Mouse (Mus musculus): ENCODE measurements at regions not wholly inside any gene's neighbourhood (a gene's known extent, or its start where the extent isn't known, plus 50 kb on each side); places are given as distances from the start of the nearest gene placed in this dataset.

DNA sequence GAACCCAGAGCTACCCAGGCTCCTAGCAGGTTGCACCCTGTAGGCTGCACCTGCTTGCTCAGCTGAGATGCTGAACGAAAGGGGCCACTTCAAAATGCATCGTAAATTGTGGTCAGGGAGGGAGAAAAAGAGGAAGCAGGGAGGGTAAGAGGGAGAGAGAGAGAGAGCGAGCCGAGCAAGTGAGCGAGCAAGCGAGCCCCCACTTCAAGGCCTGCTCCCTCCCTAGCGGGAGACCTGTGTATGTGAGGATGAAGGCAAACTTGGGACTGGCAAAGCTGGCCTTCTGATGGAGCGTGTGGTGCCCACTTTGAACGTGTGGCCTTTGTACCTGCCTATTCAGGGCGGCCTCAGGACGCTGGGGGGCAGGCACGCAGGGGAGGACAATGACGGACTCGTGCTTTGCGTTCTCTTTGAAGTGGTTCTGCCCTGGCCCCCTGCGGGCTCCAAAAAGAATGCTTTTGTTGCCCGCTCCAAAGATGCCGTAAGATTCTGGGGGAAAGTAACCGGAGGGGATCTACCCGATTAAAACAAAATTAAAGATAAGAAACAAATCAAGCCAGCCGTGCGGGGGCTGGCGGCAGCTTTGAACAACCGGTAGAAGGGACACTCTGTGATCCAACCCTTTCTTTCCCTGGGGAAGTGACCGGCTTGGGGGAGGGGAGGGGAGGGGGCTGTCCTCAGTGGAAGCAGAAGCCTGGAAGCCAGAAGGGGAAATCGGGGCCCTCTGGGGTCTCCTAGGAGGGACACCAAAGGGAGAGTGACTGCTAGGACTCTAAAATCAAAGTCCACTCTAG lies 70.1 kb upstream of the Nkd1 start:
- Histone ChIP-seq H3K4me2 (peak overlapping the region; percentile 57), H3K9ac (peak overlapping the region; percentile 44), H3K9me3 (no peaks in the 10 kb centered on the region), H3K4me1 (peaks cover 37% of the 10 kb centered on the region), H3K4me3 (peak overlapping the region; percentile 31), H3K27ac (replicated peaks) (no peak overlapping the region), H3K27me3 (replicated peaks) (peaks cover 85% of the 10 kb centered on the region), H3K36me3 (no peaks in the 10 kb centered on the region)
- WGBS: 6% methylated on average over 26 of the region's 26 CpGs
- no peak for ATAC-seq (ENCODE audit: extremely low read depth, insufficient number of reproducible peaks, low FRiP score, low TSS enrichment)

DNA sequence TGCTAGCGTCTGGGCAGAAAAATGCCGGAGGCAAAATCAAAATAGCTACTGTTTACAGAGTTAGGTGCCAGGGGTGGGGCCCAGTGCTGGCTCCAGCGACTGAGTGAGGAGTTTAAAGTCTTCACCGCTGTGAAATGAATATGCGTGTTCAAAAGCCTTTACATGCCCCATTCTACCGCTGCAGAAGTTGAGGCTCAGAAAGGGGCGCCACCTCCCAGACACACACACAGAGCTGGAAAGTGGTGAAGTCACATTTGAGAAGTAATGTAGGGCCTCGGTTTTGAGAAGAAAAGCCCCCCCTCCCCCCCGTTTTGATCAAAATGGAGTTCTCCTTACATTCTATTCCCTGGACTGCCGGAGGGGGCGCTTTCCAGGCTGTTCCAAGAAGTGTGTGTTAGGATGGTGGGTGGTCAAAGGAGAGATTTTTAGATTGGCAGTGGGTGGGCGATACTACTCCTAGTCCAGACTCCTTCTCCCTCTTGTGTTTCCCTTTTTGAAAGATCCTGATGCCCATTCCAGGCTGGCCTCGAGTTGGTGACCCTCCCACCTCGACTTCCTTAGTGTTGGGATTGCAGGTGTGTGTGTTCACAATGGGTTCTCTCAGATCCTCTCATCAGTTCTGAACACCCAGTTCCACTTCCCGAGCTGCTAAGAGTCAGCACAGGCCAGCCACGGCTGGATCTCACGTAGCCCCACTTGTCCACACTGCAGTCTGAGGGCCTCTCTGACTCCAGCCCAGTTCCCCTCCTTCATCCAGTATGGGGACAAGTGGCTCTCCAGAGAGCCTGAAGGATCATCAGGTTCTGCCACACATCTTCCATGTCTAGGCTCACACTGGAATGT lies 69.3 kb upstream of the Nkd1 start:
- ATAC-seq (ENCODE audit: extremely low read depth, insufficient number of reproducible peaks, low FRiP score, low TSS enrichment): no peak
- peaks cover 85% of the 10 kb centered on the region for H3K27me3 ChIP-seq (replicated peaks)
- peak overlapping the region; percentile 44 for H3K9ac ChIP-seq
- 24% methylated on average over 17 of the region's 17 CpGs for WGBS
- H3K27ac ChIP-seq (replicated peaks): no peak overlapping the region
- peaks cover 3% of the 10 kb centered on the region for H3K9me3 ChIP-seq
- H3K4me1 ChIP-seq: peaks cover 37% of the 10 kb centered on the region
- peak overlapping the region; percentile 57 for H3K4me2 ChIP-seq
- no peaks in the 10 kb centered on the region for H3K36me3 ChIP-seq
- peak overlapping the region; percentile 31 for H3K4me3 ChIP-seq

DNA sequence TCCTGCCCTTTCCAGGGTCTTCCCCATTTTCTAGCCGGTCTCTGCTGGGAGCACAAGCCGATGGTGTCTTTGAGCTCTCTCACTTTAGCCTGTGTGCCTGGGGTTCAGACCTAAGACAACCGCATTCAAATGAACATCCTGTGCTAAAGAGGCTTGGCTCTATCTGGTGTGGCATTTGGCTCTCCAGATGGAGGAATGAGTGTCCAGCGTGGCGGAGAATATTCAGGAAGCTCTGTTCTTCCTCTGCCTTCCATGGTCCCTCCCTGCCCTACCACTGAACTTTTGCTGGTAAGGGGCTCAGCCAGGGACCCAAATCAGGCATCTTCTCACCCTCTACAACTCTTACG lies 68.7 kb upstream of the Nkd1 start:
- Histone ChIP-seq H3K27ac (replicated peaks) (no peak overlapping the region), H3K4me1 (peaks cover 33% of the 10 kb centered on the region), H3K9ac (no peak overlapping the region), H3K9me3 (peaks cover 5% of the 10 kb centered on the region), H3K4me2 (no peak overlapping the region), H3K36me3 (no peaks in the 10 kb centered on the region), H3K4me3 (no peak overlapping the region), H3K27me3 (replicated peaks) (peaks cover 81% of the 10 kb centered on the region)
- 52% methylated on average over 6 of the region's 6 CpGs for WGBS
- no peak for ATAC-seq (ENCODE audit: extremely low read depth, insufficient number of reproducible peaks, low FRiP score, low TSS enrichment)

DNA sequence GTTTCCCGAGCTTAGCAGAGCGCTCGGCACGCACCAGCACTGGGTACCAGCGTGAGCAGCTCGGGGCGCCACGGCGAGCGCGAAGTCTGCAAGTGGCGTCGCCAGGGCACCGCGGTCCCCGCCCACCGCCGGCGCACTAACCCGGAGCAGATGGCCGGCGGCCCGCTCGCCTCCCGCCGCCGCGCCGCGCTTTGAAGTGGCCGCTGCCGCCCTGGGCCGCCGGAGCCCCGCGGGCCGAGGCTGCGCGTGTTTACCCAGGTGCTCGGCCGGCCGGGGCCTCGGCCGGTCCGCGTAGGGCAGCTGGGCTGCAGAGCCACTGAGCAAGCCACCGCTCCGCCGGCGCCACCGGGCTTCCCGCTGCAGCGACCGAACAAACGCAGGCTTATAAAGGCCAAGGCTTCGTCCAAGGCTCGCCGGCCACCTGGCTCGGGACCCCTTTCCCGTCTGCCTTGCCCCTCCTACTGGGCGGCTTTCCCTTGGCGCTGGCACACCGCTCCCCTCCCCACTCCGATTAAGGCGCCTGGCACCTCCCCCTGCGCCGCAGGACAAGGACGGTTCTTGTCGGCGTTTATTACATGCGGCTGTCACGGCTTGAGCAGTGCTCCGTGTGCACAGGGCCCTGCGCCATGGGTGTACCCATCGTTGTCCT lies 67.0 kb upstream of the Nkd1 start:
- H3K4me2 ChIP-seq: peak overlapping the region; percentile 100
- peaks cover 69% of the 10 kb centered on the region for H3K27me3 ChIP-seq (replicated peaks)
- no peaks in the 10 kb centered on the region for H3K36me3 ChIP-seq
- peaks cover 5% of the 10 kb centered on the region for H3K9me3 ChIP-seq
- peak overlapping the region; percentile 65 for H3K4me3 ChIP-seq
- peak overlapping the region; percentile 83 for H3K9ac ChIP-seq
- peaks cover 32% of the 10 kb centered on the region for H3K4me1 ChIP-seq
- no peak for ATAC-seq (ENCODE audit: extremely low read depth, insufficient number of reproducible peaks, low FRiP score, low TSS enrichment)
- H3K27ac ChIP-seq (replicated peaks): no peak overlapping the region
- WGBS: under 1% methylated on average over 75 of the region's 75 CpGs

DNA sequence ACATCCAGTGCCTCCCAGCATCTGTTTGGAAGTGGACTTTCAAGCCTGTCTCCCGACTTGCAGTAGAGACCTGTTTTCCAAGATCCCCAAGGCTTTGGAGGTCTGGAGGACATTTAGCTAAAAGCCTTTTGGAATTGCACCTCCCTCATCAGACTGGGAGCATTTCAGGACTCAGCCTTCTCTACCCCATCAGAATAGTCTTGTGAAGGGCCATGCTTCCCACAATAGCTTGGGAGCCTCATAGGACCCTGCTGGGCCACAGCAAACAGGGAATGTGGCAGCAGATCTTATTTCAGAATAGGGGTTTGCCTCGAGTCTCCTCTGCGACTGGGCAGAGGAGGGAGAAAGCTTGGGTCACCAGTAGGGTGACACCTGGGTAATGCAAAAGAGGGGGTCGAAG lies 66.2 kb upstream of the Nkd1 start:
- Histone ChIP-seq H3K9me3 (peaks cover 12% of the 10 kb centered on the region), H3K4me3 (peak overlapping the region; percentile 65), H3K27ac (replicated peaks) (no peak overlapping the region), H3K36me3 (no peaks in the 10 kb centered on the region), H3K4me1 (peaks cover 32% of the 10 kb centered on the region), H3K27me3 (replicated peaks) (peaks cover 62% of the 10 kb centered on the region), H3K9ac (peak overlapping the region; percentile 63; the same call in 1 of the 2 replicates), H3K4me2 (peak overlapping the region; percentile 100)
- no peak for ATAC-seq (ENCODE audit: extremely low read depth, insufficient number of reproducible peaks, low FRiP score, low TSS enrichment)
- WGBS: 8% methylated on average over 4 of the region's 4 CpGs

DNA sequence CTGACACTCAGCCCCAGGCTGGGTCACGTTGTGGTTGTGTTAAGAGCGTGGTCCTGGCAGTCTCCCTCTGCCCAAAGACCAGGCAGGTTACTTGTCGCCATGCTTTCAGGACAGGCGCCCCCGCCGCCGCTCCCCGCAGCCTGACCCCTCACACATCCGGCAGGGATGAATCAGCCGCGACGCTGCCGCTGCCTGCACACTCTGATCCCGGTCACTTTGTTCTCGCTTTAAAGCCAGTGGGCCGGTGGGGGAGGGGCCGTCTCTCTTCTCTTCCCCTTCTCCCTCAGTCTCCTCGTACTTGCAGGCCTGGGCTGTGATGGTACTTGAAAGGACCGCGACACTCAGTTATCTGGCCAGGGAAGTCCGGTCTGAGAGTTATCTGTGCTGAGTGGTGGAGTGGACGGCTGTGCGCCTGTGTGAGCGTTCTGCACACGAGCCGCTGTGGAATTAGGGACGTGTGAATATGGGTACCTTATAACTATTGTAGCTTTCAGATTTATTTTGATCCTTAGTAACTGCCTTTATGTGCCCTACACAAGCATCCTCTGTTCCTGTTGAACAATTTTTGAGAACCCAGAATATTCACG lies 65.6 kb upstream of the Nkd1 start:
- WGBS: 3% methylated on average over 28 of the region's 28 CpGs
- H3K9me3 ChIP-seq: peaks cover 18% of the 10 kb centered on the region
- peaks cover 32% of the 10 kb centered on the region for H3K4me1 ChIP-seq
- H3K4me2 ChIP-seq: peak overlapping the region; percentile 100
- H3K27ac ChIP-seq (replicated peaks): no peak overlapping the region
- peak overlapping the region; percentile 63 for H3K9ac ChIP-seq
- ATAC-seq (ENCODE audit: extremely low read depth, insufficient number of reproducible peaks, low FRiP score, low TSS enrichment): no peak
- peaks cover 56% of the 10 kb centered on the region for H3K27me3 ChIP-seq (replicated peaks)
- H3K36me3 ChIP-seq: no peaks in the 10 kb centered on the region
- H3K4me3 ChIP-seq: peak overlapping the region; percentile 65

DNA sequence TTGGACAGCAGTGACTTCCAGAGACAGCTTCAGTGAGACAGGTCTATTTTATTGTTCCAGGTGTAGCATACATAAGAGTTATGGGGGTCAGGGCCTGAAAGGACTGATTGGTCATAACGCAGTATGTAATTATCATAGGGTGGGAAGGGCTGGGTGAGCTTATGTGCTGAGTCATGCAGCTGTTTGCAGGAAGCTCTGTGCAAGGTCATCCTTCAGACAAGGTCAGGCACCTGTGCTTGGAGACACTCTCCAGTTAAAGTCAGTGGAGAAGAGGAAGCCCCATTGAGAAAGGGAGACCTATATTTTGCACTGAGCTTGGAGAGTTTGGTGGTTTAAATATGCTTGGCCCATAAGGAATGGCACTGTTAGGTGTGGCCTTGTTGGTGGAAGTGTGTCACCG lies 62.0 kb upstream of the Nkd1 start:
- Histone ChIP-seq H3K4me1 (peaks cover 14% of the 10 kb centered on the region), H3K36me3 (no peaks in the 10 kb centered on the region), H3K4me2 (no peak overlapping the region), H3K27me3 (replicated peaks) (peaks cover 19% of the 10 kb centered on the region), H3K9me3 (peaks cover 19% of the 10 kb centered on the region), H3K27ac (replicated peaks) (no peak overlapping the region), H3K9ac (no peak overlapping the region), H3K4me3 (no peak overlapping the region)
- 82% methylated on average over 2 of the region's 2 CpGs for WGBS
- no peak for ATAC-seq (ENCODE audit: extremely low read depth, insufficient number of reproducible peaks, low FRiP score, low TSS enrichment)

DNA sequence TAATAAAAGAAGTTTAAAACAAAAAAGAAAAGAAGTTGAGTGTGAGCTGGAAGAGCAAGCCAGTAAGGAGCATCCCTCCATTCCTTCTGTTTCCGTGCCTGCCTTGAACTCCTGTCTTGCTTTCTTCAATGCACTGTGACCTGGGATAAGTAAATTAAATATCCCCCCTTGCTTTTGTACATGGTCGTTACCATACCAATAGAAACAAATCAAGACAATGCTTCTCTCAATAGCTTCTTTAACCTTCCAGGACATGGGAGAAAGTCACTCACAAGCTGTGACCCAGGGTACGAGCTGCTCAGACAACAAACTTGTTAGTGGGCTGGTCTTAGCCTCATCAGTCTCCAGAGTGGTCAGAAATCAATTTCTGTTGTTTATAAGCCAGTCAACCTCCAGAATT lies 53.4 kb upstream of the Nkd1 start:
- Histone ChIP-seq H3K36me3 (no peaks in the 10 kb centered on the region), H3K9me3 (no peaks in the 10 kb centered on the region), H3K4me3 (no peak overlapping the region), H3K4me1 (peaks cover 12% of the 10 kb centered on the region), H3K27me3 (replicated peaks) (no peaks in the 10 kb centered on the region; the same call in 1 of the 2 replicates), H3K9ac (no peak overlapping the region), H3K4me2 (no peak overlapping the region), H3K27ac (replicated peaks) (no peak overlapping the region)
- no peak for ATAC-seq (ENCODE audit: extremely low read depth, insufficient number of reproducible peaks, low FRiP score, low TSS enrichment)
- WGBS: 70% methylated on average over 3 of the region's 3 CpGs

DNA sequence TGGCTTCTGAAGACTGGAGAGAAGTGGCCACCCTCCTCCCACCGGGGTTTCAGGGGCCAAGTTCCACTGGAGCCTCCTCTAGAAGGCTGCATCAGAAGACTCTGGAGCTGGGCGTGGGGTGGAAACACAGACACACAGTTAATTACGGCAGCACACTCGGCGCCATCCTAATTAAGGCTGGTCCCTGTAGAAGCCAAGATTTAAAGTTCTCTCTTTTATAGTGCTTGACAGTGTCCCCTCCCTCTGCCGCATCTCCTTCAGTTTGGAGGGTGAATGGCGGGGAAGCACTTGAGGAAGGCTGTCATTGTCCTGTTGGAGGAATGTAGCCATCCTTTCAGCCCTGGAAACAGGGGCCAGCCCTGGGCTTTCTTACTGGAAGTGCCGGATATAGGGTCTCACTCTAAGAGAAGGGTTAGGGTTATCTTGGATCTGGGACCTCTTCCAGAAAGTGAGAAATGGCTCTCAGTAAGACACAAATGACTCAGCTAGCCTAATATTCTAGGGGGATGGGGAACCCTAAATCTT lies 50.2 kb upstream of the Nkd1 start:
- Histone ChIP-seq H3K27me3 (replicated peaks) (no peaks in the 10 kb centered on the region), H3K9ac (no peak overlapping the region), H3K4me1 (peaks cover 8% of the 10 kb centered on the region; the same call in 1 of the 2 replicates), H3K9me3 (no peaks in the 10 kb centered on the region), H3K4me3 (no peak overlapping the region), H3K27ac (replicated peaks) (no peak overlapping the region), H3K36me3 (no peaks in the 10 kb centered on the region), H3K4me2 (no peak overlapping the region)
- ATAC-seq (ENCODE audit: extremely low read depth, insufficient number of reproducible peaks, low FRiP score, low TSS enrichment): no peak
- 55% methylated on average over 8 of the region's 8 CpGs for WGBS

All from heart, embryonic 13.5 days (tissue).